ENCODE assay signal across 17 mouse cellular contexts in genomic region chr16:94095109-94095822, GRCm38 (mm10). TPM values are rescaled to one million over a fixed set of nuclear protein-coding genes. Genes with fewer than 3 reads are reported as not detected.
A peak's percentile ranks its signal among the peaks of the same experiment; 100 is the strongest.
DNase-seq lines count a peak whose midpoint lies in the region; ATAC-seq lines count a peak whose summit lies in the region.
"Had no signal": no experiment of that assay in that cellular context is flagged by ENCODE, and none has a peak within 500 bp of the region (broad histone marks: within the 10 kb centered on the region; RNA-seq: fewer than 3 reads in every experiment).

No protein-coding gene starts in this region.

- no peaks in the 10 kb centered on the region for H3K36me3 ChIP-seq in intestine, embryonic 14.5 days (ENCODE audit: control insufficient read depth, insufficient read depth, low read length)
- no peaks in the 10 kb centered on the region for H3K36me3 ChIP-seq in intestine, embryonic 16.5 days (ENCODE audit: control insufficient read depth, insufficient read depth, low read length)
- H3K36me3 ChIP-seq in embryonic facial prominence, embryonic 14.5 days (ENCODE audit: control insufficient read depth, insufficient read depth, low read length): no peaks in the 10 kb centered on the region
- H3K36me3 ChIP-seq: heart, embryonic 10.5 days; neural tube, embryonic 13.5 days had no signal

- no peaks in the 10 kb centered on the region for H3K9me3 ChIP-seq in intestine, embryonic 14.5 days (ENCODE audit: control insufficient read depth, low read length)
- H3K9me3 ChIP-seq in intestine, embryonic 16.5 days (ENCODE audit: control insufficient read depth, low read length): no peaks in the 10 kb centered on the region
- no peaks in the 10 kb centered on the region for H3K9me3 ChIP-seq in embryonic facial prominence, embryonic 14.5 days (ENCODE audit: control insufficient read depth, low read length)
- H3K9me3 ChIP-seq: heart, embryonic 10.5 days; neural tube, embryonic 13.5 days had no signal

- no peak overlapping the region for H3K9ac ChIP-seq in intestine, embryonic 14.5 days (ENCODE audit: low read length)
- H3K9ac ChIP-seq in intestine, embryonic 16.5 days (ENCODE audit: low read depth, low read length): no peak overlapping the region
- no peak overlapping the region for H3K9ac ChIP-seq in embryonic facial prominence, embryonic 14.5 days (ENCODE audit: low read depth, low read length)
- H3K9ac ChIP-seq: liver, postnatal 0 days; neural tube, embryonic 13.5 days had no signal

- ATAC-seq in intestine, embryonic 14.5 days (replicated peaks; ENCODE audit: low FRiP score, low TSS enrichment, low read depth): no peak
- ATAC-seq in intestine, embryonic 16.5 days: no peak
- ATAC-seq in embryonic facial prominence, embryonic 14.5 days (ENCODE audit: low read depth): no peak
- ATAC-seq: liver, postnatal 0 days had no signal

- no peak overlapping the region for H3K4me3 ChIP-seq in intestine, embryonic 14.5 days (ENCODE audit: low read depth, low read length)
- H3K4me3 ChIP-seq in intestine, embryonic 16.5 days (ENCODE audit: low read length): no peak overlapping the region
- peak overlapping the region; percentile 10; the same call in 1 of the 2 replicates for H3K4me3 ChIP-seq in embryonic facial prominence, embryonic 14.5 days (ENCODE audit: low read depth, low read length)
- H3K4me3 ChIP-seq: neural tube, embryonic 13.5 days had no signal

- H3K27ac ChIP-seq in intestine, embryonic 14.5 days (ENCODE audit: low read depth): no peak overlapping the region
- no peak overlapping the region for H3K27ac ChIP-seq in intestine, embryonic 16.5 days (ENCODE audit: low read length)
- H3K27ac ChIP-seq in embryonic facial prominence, embryonic 14.5 days (replicated peaks; ENCODE audit: low read depth, low read length): no peak overlapping the region
- H3K27ac ChIP-seq: heart, embryonic 10.5 days; neural tube, embryonic 13.5 days had no signal

- WGBS in intestine, embryonic 14.5 days: 1% methylated on average over 26 of the region's 26 CpGs
- WGBS in intestine, embryonic 16.5 days: 1% methylated on average over 26 of the region's 26 CpGs
- WGBS in embryonic facial prominence, embryonic 14.5 days: 2% methylated on average over 26 of the region's 26 CpGs

- peaks cover 100% of the 10 kb centered on the region for H3K27me3 ChIP-seq in intestine, embryonic 14.5 days (replicated peaks; ENCODE audit: control insufficient read depth, insufficient read depth, low read length)
- peaks cover 69% of the 10 kb centered on the region for H3K27me3 ChIP-seq in intestine, embryonic 16.5 days (replicated peaks; ENCODE audit: control insufficient read depth, insufficient read depth, low read length)
- peaks cover 87% of the 10 kb centered on the region for H3K27me3 ChIP-seq in embryonic facial prominence, embryonic 14.5 days (replicated peaks; ENCODE audit: control insufficient read depth, insufficient read depth, low read length)
- H3K27me3 ChIP-seq: CH12.LX had no signal

- DNase-seq in intestine, embryonic 14.5 days (ENCODE audit: low spot score): peak; percentile 78
- peak; percentile 29 to 30 for DNase-seq in B cell, adult 2 months
- DNase-seq in ES-CJ7 (ENCODE audit: low read depth, low spot score): peak; percentile 51
- no peak for DNase-seq in embryonic facial prominence, embryonic 14.5 days (ENCODE audit: low spot score)
- no peak for DNase-seq in testis, postnatal 10 days (ENCODE audit: low spot score)
- DNase-seq in layer of hippocampus, adult 18-20 months (ENCODE audit: low spot score in 2 of 2): no peak
- DNase-seq in adrenal gland, adult 8-10 months: no peak
- DNase-seq: cerebellum, adult 11-12 months; kidney, postnatal 36 days; liver, postnatal 0 days; retina, postnatal 1 day had no signal

- no peak overlapping the region for H3K4me2 ChIP-seq in intestine, embryonic 14.5 days (ENCODE audit: low read length)
- H3K4me2 ChIP-seq in intestine, embryonic 16.5 days (ENCODE audit: low read depth, low read length): no peak overlapping the region
- H3K4me2 ChIP-seq in embryonic facial prominence, embryonic 14.5 days (ENCODE audit: low read depth, low read length): 0 out of 2 replicates have a peak overlapping the region, but pooled peaks have one; percentile 13
- H3K4me2 ChIP-seq: neural tube, embryonic 13.5 days had no signal

- no peaks in the 10 kb centered on the region for H3K4me1 ChIP-seq in intestine, embryonic 14.5 days (replicated peaks; ENCODE audit: control insufficient read depth, insufficient read depth, low read length)
- H3K4me1 ChIP-seq in intestine, embryonic 16.5 days (ENCODE audit: control insufficient read depth, insufficient read depth, low read length): no peaks in the 10 kb centered on the region
- no peaks in the 10 kb centered on the region for H3K4me1 ChIP-seq in embryonic facial prominence, embryonic 14.5 days (ENCODE audit: control insufficient read depth, insufficient read depth, low read length)

RNA-seq across cellular contexts. Expression of gene Sim2, which starts 10.5 kb away (rescaled TPM):
- not detected in 2 replicates for polyA plus RNA-seq in intestine, embryonic 14.5 days (2014; fragmentation: Nextera tagmentation; extraction: Ambion mirVana)
- polyA plus RNA-seq in intestine, embryonic 16.5 days (2015; fragmentation: Nextera tagmentation; extraction: Ambion mirVana): not detected in 2 replicates
- 3.3 and 3.6 TPM in 2 replicates for polyA plus RNA-seq in embryonic facial prominence, embryonic 14.5 days (2014; fragmentation: Nextera tagmentation; extraction: Ambion mirVana)
- total RNA-seq in layer of hippocampus, adult 18-20 months (2021): under 1 TPM; 0.30 to 0.47 TPM
- not detected for total RNA-seq in adrenal gland, adult 8-10 months (2022)
- total RNA-seq: CH12.LX had no signal
- polyA plus RNA-seq: cortical plate, adult 2 months; liver, postnatal 0 days; spleen, adult 2 months had no signal

Comparison
In these comparisons a context has a peak if more than half of its experiments do, and no peak if none do; other contexts are left out.
1. DNase-seq: peak in intestine, embryonic 14.5 days (single experiment), B cell, adult 2 months (2 of 2) and ES-CJ7 (single experiment); none in embryonic facial prominence, embryonic 14.5 days (single experiment), testis, postnatal 10 days (single experiment), layer of hippocampus, adult 18-20 months (0 of 2) and adrenal gland, adult 8-10 months (single experiment).